Mouse (Mus musculus) MEL (cell line): ENCODE measurements around the gene Scrt2.

Experiments used
- CHD2 ChIP-seq: IDR thresholded peaks from 2 replicates; pipeline ENCODE4 v1.6.1; 2011; ENCODE audit warnings: low read length, improper control_type of control experiment
- CTCF ChIP-seq, 3 experiments: IDR thresholded peaks in 2 of 3; conservative IDR thresholded peaks in 1 of 3; 2 replicates each; pipeline ENCODE4 v1.5.1; 2011 to 2012; ENCODE audit warnings: low read length in 3 of 3, low read depth in 2 of 3, mild to moderate bottlenecking in 2 of 3, improper control_type of control experiment in 1 of 3, inconsistent platforms in 1 of 3, mixed read lengths in 1 of 3, moderate library complexity in 1 of 3; ENCODE audit not compliant: control insufficient read depth in 1 of 3, insufficient read depth in 1 of 3, poor library complexity in 1 of 3, severe bottlenecking in 1 of 3
- EP300 ChIP-seq, 2 experiments: IDR thresholded peaks; 2 replicates each; pipeline ENCODE4 v1.6.1; 2011; ENCODE audit warnings: improper control_type of control experiment in 2 of 2, low read length in 2 of 2, low read depth in 1 of 2, mild to moderate bottlenecking in 1 of 2
- GATA1 ChIP-seq: IDR thresholded peaks from 2 replicates; pipeline ENCODE4 v1.6.1; 2011; ENCODE audit warnings: low read depth, low read length, improper control_type of control experiment
- MAX ChIP-seq: IDR thresholded peaks from 2 replicates; pipeline ENCODE4 v1.6.1; 2011; ENCODE audit warnings: low read length, improper control_type of control experiment
- MAZ ChIP-seq: IDR thresholded peaks from 2 replicates; pipeline ENCODE4 v1.6.1; 2012; ENCODE audit warnings: low read depth, mild to moderate bottlenecking, inconsistent platforms, low read length, improper control_type of control experiment
- MYC ChIP-seq: IDR thresholded peaks from 2 replicates; pipeline ENCODE4 v1.6.1; 2011; ENCODE audit warnings: low read depth, mild to moderate bottlenecking, low read length, improper control_type of control experiment, moderate library complexity
- NELFE ChIP-seq: IDR thresholded peaks from 2 replicates; pipeline ENCODE4 v1.6.1; 2011; ENCODE audit warnings: low read depth, low read length, improper control_type of control experiment
- NRF1 ChIP-seq: IDR thresholded peaks from 2 replicates; pipeline ENCODE4 v1.6.1; 2014; ENCODE audit warnings: low read depth, mild to moderate bottlenecking, inconsistent platforms, low read length, improper control_type of control experiment, moderate library complexity; ENCODE audit not compliant: poor library complexity, insufficient read depth, severe bottlenecking
- POLR2A ChIP-seq, 2 experiments: IDR thresholded peaks; 2 replicates each; pipeline ENCODE4 v1.6.1; 2011 to 2012; ENCODE audit warnings: low read length in 2 of 2, mild to moderate bottlenecking in 2 of 2, control low read depth in 1 of 2, improper control_type of control experiment in 1 of 2, low read depth in 1 of 2, moderate library complexity in 1 of 2; ENCODE audit not compliant: control insufficient read depth in 1 of 2, insufficient read depth in 1 of 2, poor library complexity in 1 of 2
- SMC3 ChIP-seq: IDR thresholded peaks from 2 replicates; pipeline ENCODE4 v1.6.1; 2011; ENCODE audit warnings: low read depth, low read length, improper control_type of control experiment
- UBTF ChIP-seq: IDR thresholded peaks from 2 replicates; pipeline ENCODE4 v1.6.1; 2012; ENCODE audit warnings: low read depth, mild to moderate bottlenecking, inconsistent platforms, low read length, improper control_type of control experiment, moderate library complexity, borderline replicate concordance; ENCODE audit not compliant: insufficient read depth
- ZC3H11A ChIP-seq: IDR thresholded peaks from 2 replicates; pipeline ENCODE4 v1.6.1; 2012; ENCODE audit warnings: low read depth, mild to moderate bottlenecking, inconsistent platforms, low read length, improper control_type of control experiment
- ZNF384 ChIP-seq: IDR thresholded peaks from 2 replicates; pipeline ENCODE4 v1.6.1; 2012; ENCODE audit warnings: low read depth, mild to moderate bottlenecking, inconsistent platforms, low read length, improper control_type of control experiment

GRCm38 (mm10) chr2:152101761-152102160 is 20.4 kb downstream of the Scrt2 start:
- no peak for TF ChIP-seq UBTF
- TF ChIP-seq CTCF (IDR thresholded peaks at IDR 0.05 in 2 of 3, conservative IDR thresholded peaks at IDR 0.05 in 1 of 3; ENCODE audit: control insufficient read depth in 1 of 3, insufficient read depth in 1 of 3, low read depth in 2 of 3, low read length in 3 of 3, poor library complexity in 1 of 3, severe bottlenecking in 1 of 3) = no peak
- no peak for TF ChIP-seq NRF1
- no peak for TF ChIP-seq POLR2A (IDR thresholded peaks at IDR 0.05; ENCODE audit: control insufficient read depth in 1 of 2, insufficient read depth in 1 of 2, low read depth in 1 of 2, low read length in 2 of 2, poor library complexity in 1 of 2)
- no peak for TF ChIP-seq EP300 (IDR thresholded peaks at IDR 0.05; ENCODE audit: low read depth in 1 of 2, low read length in 2 of 2)
- TF ChIP-seq SMC3 = no peak
- TF ChIP-seq ZNF384 = no peak
- TF ChIP-seq ZC3H11A = no peak
- no peak for TF ChIP-seq CHD2
- TF ChIP-seq NELFE = no peak
- no peak for TF ChIP-seq GATA1
- TF ChIP-seq MAZ = no peak
- no peak for TF ChIP-seq MYC
- TF ChIP-seq MAX = no peak
